Mouse (Mus musculus) heart, embryonic 12.5 days (tissue): Measurements from ENCODE around the gene Morf4l1. TPM values are rescaled to one million over a fixed set of nuclear protein-coding genes. Genes with fewer than 3 reads are reported as not detected.
"Not testable (repeated sequence)": the region's sequence is repeated elsewhere in the genome, so short reads cannot be mapped to it uniquely, and the experiment has no call there.

Experiments used
- ATAC-seq: fragments of 200-750 bp; cut with Nextera tagmentation; 2 replicates; pipeline ENCODE4 v1.8.0; 2017; ENCODE audit warnings: moderate TSS enrichment, moderate library complexity; ENCODE audit not compliant: insufficient number of reproducible peaks, low FRiP score
- H3K27ac ChIP-seq: fragments of 300-500 bp; sonication (generic); 2 replicates; pipeline ENCODE4 v1.5.1; 2016; ENCODE audit warnings: mild to moderate bottlenecking, moderate library complexity; ENCODE audit not compliant: poor library complexity, severe bottlenecking
- H3K27me3 ChIP-seq: fragments of 300-500 bp; sonication (generic); replicated peaks from 2 replicates; pipeline ENCODE4 v1.6.1; 2016; ENCODE audit warnings: mild to moderate bottlenecking, moderate library complexity
- H3K36me3 ChIP-seq: fragments of 300-500 bp; sonication (generic); 2 replicates; pipeline ENCODE4 v1.6.1; 2016; ENCODE audit warnings: mild to moderate bottlenecking, moderate library complexity
- H3K4me1 ChIP-seq: fragments of 300-500 bp; sonication (generic); replicated peaks from 2 replicates; pipeline ENCODE4 v1.6.1; 2016; ENCODE audit warnings: mild to moderate bottlenecking
- H3K4me2 ChIP-seq: fragments of 300-500 bp; sonication (generic); 2 replicates; pipeline ENCODE4 v1.6.1; 2016; ENCODE audit warnings: mild to moderate bottlenecking, moderate library complexity
- H3K4me3 ChIP-seq: fragments of 300-500 bp; sonication (generic); 2 replicates; pipeline ENCODE4 v1.5.1; 2016; ENCODE audit warnings: mild to moderate bottlenecking
- H3K9ac ChIP-seq: fragments of 300-500 bp; sonication (generic); 2 replicates; pipeline ENCODE4 v1.6.1; 2016; ENCODE audit warnings: mild to moderate bottlenecking, moderate library complexity
- H3K9me3 ChIP-seq: fragments of 300-500 bp; sonication (generic); replicated peaks from 2 replicates; pipeline ENCODE4 v1.6.1; 2016; ENCODE audit warnings: mild to moderate bottlenecking, moderate library complexity
- WGBS: fragments of 180-500 bp; shearing (Covaris S2); methylation state at CpG from one replicate; pipeline ENCODE4 v1.1.7; 2016; 5-methylcytosine and 5-hydroxymethylcytosine counted together
- polyA plus RNA-seq: library from polyadenylated mRNA; unstranded; fragments of >200 nt; fragmentation: Nextera tagmentation; extraction: Ambion mirVana; gene quantifications from 2 replicates; pipeline ENCODE4 v1.2.1, GENCODE M21; 2016

Gene Morf4l1
- polyA plus RNA-seq, 1 experiment from 2014 or later = 385 TPM

- Histone ChIP-seq H3K4me3 (no peak overlapping the region), H3K36me3 (peaks cover 20% of the 10 kb centered on the region), H3K27me3 (no peaks in the 10 kb centered on the region), H3K9me3 (0 out of 2 replicates have a peak, but pooled peaks cover 3% of the 10 kb centered on the region), H3K4me2 (no peak overlapping the region), H3K27ac (no peak overlapping the region), H3K9ac (no peak overlapping the region), H3K4me1 (no peaks in the 10 kb centered on the region)
- no peak for ATAC-seq
- 91% methylated on average over 1 of the region's 1 CpGs for WGBS
These were observed 31.6 kb downstream of the Morf4l1 start for GRCm38 (mm10) chr9:90082992-90083391.

GRCm38 (mm10) chr9:90081961-90082360 lies 32.6 kb downstream of the Morf4l1 start:
- not testable (repeated sequence) for H3K27me3 ChIP-seq

GRCm38 (mm10) chr9:90076849-90077461 lies 37.6 kb downstream of the Morf4l1 start:
- no peak for ATAC-seq
- Histone ChIP-seq H3K9ac (no peak overlapping the region), H3K9me3 (no peaks in the 10 kb centered on the region), H3K27ac (no peak overlapping the region), H3K27me3 (no peaks in the 10 kb centered on the region), H3K36me3 (no peaks in the 10 kb centered on the region), H3K4me3 (no peak overlapping the region), H3K4me1 (no peaks in the 10 kb centered on the region), H3K4me2 (no peak overlapping the region)
- 63% methylated on average over 8 of the region's 8 CpGs for WGBS

More at GRCm38 (mm10) chr9:90081961-90082360, 32.6 kb downstream of the Morf4l1 start:
- H3K4me2 ChIP-seq, H3K27ac ChIP-seq, H3K9me3 ChIP-seq, ATAC-seq, H3K4me1 ChIP-seq, H3K9ac ChIP-seq, H3K4me3 ChIP-seq: not testable (repeated sequence)
- peaks cover 16% of the 10 kb centered on the region for H3K36me3 ChIP-seq
- 70% methylated on average over 6 of the region's 6 CpGs for WGBS

- no peak overlapping the region for H3K9ac ChIP-seq
- H3K4me2 ChIP-seq = no peak overlapping the region
- no peaks in the 10 kb centered on the region for H3K27me3 ChIP-seq
- ATAC-seq = no peak
- H3K4me3 ChIP-seq = no peak overlapping the region
- no peaks in the 10 kb centered on the region for H3K36me3 ChIP-seq
- WGBS = 77% methylated on average over 5 of the region's 5 CpGs
- no peak overlapping the region for H3K27ac ChIP-seq
- H3K9me3 ChIP-seq = no peaks in the 10 kb centered on the region
- H3K4me1 ChIP-seq = no peaks in the 10 kb centered on the region
These were observed 38.4 kb downstream of the Morf4l1 start for GRCm38 (mm10) chr9:90076131-90076530.

- no peak overlapping the region for H3K9ac ChIP-seq
- H3K27me3 ChIP-seq = no peaks in the 10 kb centered on the region
- H3K4me2 ChIP-seq = no peak overlapping the region
- no peaks in the 10 kb centered on the region for H3K4me1 ChIP-seq
- WGBS = 52% methylated on average over 4 of the region's 4 CpGs
- H3K36me3 ChIP-seq = no peaks in the 10 kb centered on the region
- H3K4me3 ChIP-seq = no peak overlapping the region
- ATAC-seq = no peak
- H3K27ac ChIP-seq = no peak overlapping the region
- no peaks in the 10 kb centered on the region for H3K9me3 ChIP-seq
These were observed 39.2 kb downstream of the Morf4l1 start for GRCm38 (mm10) chr9:90075336-90075735.

- no peak overlapping the region for H3K4me3 ChIP-seq
- H3K27me3 ChIP-seq = no peaks in the 10 kb centered on the region
- H3K4me1 ChIP-seq = no peaks in the 10 kb centered on the region; the same call in 1 of the 2 replicates
- ATAC-seq = no peak
- H3K9me3 ChIP-seq = no peaks in the 10 kb centered on the region
- 0 out of 2 replicates have a peak, but pooled peaks cover 5% of the 10 kb centered on the region for H3K36me3 ChIP-seq
- H3K9ac ChIP-seq = no peak overlapping the region
- no peak overlapping the region for H3K4me2 ChIP-seq
- no peak overlapping the region for H3K27ac ChIP-seq
- 68% methylated on average over 7 of the region's 7 CpGs for WGBS
These were observed 44.4 kb downstream of the Morf4l1 start for GRCm38 (mm10) chr9:90070174-90070573.

GRCm38 (mm10) chr9:90069485-90069884 lies 45.1 kb downstream of the Morf4l1 start:
- no peaks in the 10 kb centered on the region for H3K27me3 ChIP-seq
- WGBS = 67% methylated on average over 7 of the region's 7 CpGs

GRCm38 (mm10) chr9:90068786-90069185 lies 45.8 kb downstream of the Morf4l1 start:
- Histone ChIP-seq H3K4me1 (no peaks in the 10 kb centered on the region; the same call in 1 of the 2 replicates), H3K9me3 (no peaks in the 10 kb centered on the region), H3K9ac (no peak overlapping the region), H3K27ac (no peak overlapping the region), H3K4me2 (no peak overlapping the region), H3K4me3 (no peak overlapping the region), H3K27me3 (no peaks in the 10 kb centered on the region), H3K36me3 (0 out of 2 replicates have a peak, but pooled peaks cover 5% of the 10 kb centered on the region)
- ATAC-seq = no peak
- WGBS = 73% methylated on average over 6 of the region's 6 CpGs

More at GRCm38 (mm10) chr9:90069485-90069884, 45.1 kb downstream of the Morf4l1 start:
- H3K9me3 ChIP-seq = no peaks in the 10 kb centered on the region
- 0 out of 2 replicates have a peak, but pooled peaks cover 5% of the 10 kb centered on the region for H3K36me3 ChIP-seq
- H3K4me2 ChIP-seq = no peak overlapping the region
- no peak overlapping the region for H3K27ac ChIP-seq
- no peaks in the 10 kb centered on the region; the same call in 1 of the 2 replicates for H3K4me1 ChIP-seq
- no peak for ATAC-seq
- no peak overlapping the region for H3K9ac ChIP-seq
- H3K4me3 ChIP-seq = no peak overlapping the region

- no peak for ATAC-seq
- H3K4me2 ChIP-seq = no peak overlapping the region
- no peaks in the 10 kb centered on the region; the same call in 1 of the 2 replicates for H3K4me1 ChIP-seq
These were observed 47.2 kb downstream of the Morf4l1 start for GRCm38 (mm10) chr9:90067341-90067740.

GRCm38 (mm10) chr9:90060932-90061331 lies 53.6 kb downstream of the Morf4l1 start:
- not testable (repeated sequence) for ATAC-seq, H3K9me3 ChIP-seq, H3K4me1 ChIP-seq, H3K4me2 ChIP-seq, H3K27me3 ChIP-seq, H3K36me3 ChIP-seq, H3K27ac ChIP-seq, H3K4me3 ChIP-seq, H3K9ac ChIP-seq
- 89% methylated on average over 5 of the region's 5 CpGs for WGBS

More at GRCm38 (mm10) chr9:90067341-90067740, 47.2 kb downstream of the Morf4l1 start:
- WGBS = 62% methylated on average over 2 of the region's 2 CpGs
- Histone ChIP-seq H3K27ac (no peak overlapping the region), H3K9me3 (no peaks in the 10 kb centered on the region), H3K27me3 (no peaks in the 10 kb centered on the region), H3K36me3 (0 out of 2 replicates have a peak, but pooled peaks cover 5% of the 10 kb centered on the region), H3K9ac (no peak overlapping the region), H3K4me3 (no peak overlapping the region)

- Histone ChIP-seq H3K4me1 (0 out of 2 replicates have a peak, but pooled peaks cover 3% of the 10 kb centered on the region), H3K4me2 (no peak overlapping the region), H3K27ac (no peak overlapping the region), H3K9me3 (no peaks in the 10 kb centered on the region), H3K4me3 (no peak overlapping the region), H3K27me3 (no peaks in the 10 kb centered on the region), H3K36me3 (0 out of 2 replicates have a peak, but pooled peaks cover 4% of the 10 kb centered on the region), H3K9ac (no peak overlapping the region)
- ATAC-seq = no peak
- WGBS = 79% methylated on average over 2 of the region's 2 CpGs
These were observed 54.0 kb downstream of the Morf4l1 start for GRCm38 (mm10) chr9:90060574-90060875.
